Mouse (Mus musculus) bone marrow macrophage, adult 2 months (primary cell): ENCODE measurements at regions not wholly inside any gene's neighbourhood (a gene's known extent, or its start where the extent isn't known, plus 50 kb on each side); places are given as distances from the start of the nearest gene placed in this dataset.

Experiments used
- CTCF ChIP-seq: IDR thresholded peaks from 2 replicates; pipeline ENCODE4 v1.5.1; 2012; ENCODE audit warnings: low read depth, mild to moderate bottlenecking, low read length, moderate library complexity
- POLR2A ChIP-seq: IDR thresholded peaks from 2 replicates; pipeline ENCODE4 v1.6.1; 2012; ENCODE audit warnings: mild to moderate bottlenecking, low read depth, low read length, borderline replicate concordance

- TF ChIP-seq CTCF (no peak), POLR2A (no peak)
These were observed 318.6 kb upstream of the Hs6st1 start for GRCm38 (mm10) chr1:35749603-35750002.
